ENCODE assay signal across 18 mouse cellular contexts in genomic region chr17:66749976-66750375, GRCm38 (mm10).
"Had no signal": no experiment of that assay in that cellular context is flagged by ENCODE, and none has a peak within 500 bp of the region (broad histone marks: within the 10 kb centered on the region; RNA-seq: fewer than 3 reads in every experiment).

No protein-coding gene starts in this region.

- H3K4me3 ChIP-seq: midbrain, embryonic 10.5 days; midbrain, embryonic 12.5 days; myocyte; neural tube, embryonic 13.5 days; neural tube, embryonic 15.5 days had no signal

- DNase-seq: lung, embryonic 14.5 days; lung, postnatal 10 days; lung, postnatal 4 days; midbrain, embryonic 14.5 days; retina, postnatal 1 day; right cerebral cortex, adult 18-20 months; right cerebral cortex, postnatal 25 days; right cerebral cortex, postnatal 4 days; spleen, adult 18-20 months; thymus, adult 18-20 months; thymus, postnatal 14 days; thymus, postnatal 36 days had no signal

- ATAC-seq: midbrain, embryonic 16.5 days had no signal

- H3K4me1 ChIP-seq: midbrain, embryonic 12.5 days had no signal

- H3K27me3 ChIP-seq: midbrain, embryonic 12.5 days; neural tube, embryonic 13.5 days; neural tube, embryonic 15.5 days had no signal

- H3K9ac ChIP-seq: lung, embryonic 14.5 days; midbrain, embryonic 12.5 days; neural tube, embryonic 13.5 days; neural tube, embryonic 15.5 days had no signal

- H3K4me2 ChIP-seq: lung, embryonic 14.5 days; midbrain, embryonic 12.5 days; neural tube, embryonic 13.5 days; neural tube, embryonic 15.5 days had no signal

- H3K36me3 ChIP-seq: midbrain, embryonic 10.5 days; midbrain, embryonic 12.5 days; neural tube, embryonic 13.5 days; neural tube, embryonic 15.5 days had no signal

- H3K9me3 ChIP-seq: midbrain, embryonic 10.5 days; midbrain, embryonic 12.5 days; neural tube, embryonic 13.5 days; neural tube, embryonic 15.5 days had no signal

- H3K27ac ChIP-seq: midbrain, embryonic 10.5 days; midbrain, embryonic 12.5 days; neural tube, embryonic 13.5 days; neural tube, embryonic 15.5 days had no signal
